Mouse (Mus musculus): ENCODE measurements around the gene Myocos. TPM values are rescaled to one million over a fixed set of nuclear protein-coding genes. Genes with fewer than 3 reads are reported as not detected.

Gene Myocos
- polyA plus RNA-seq, 1 experiment from 2014 or later, result not detected

GRCm38 (mm10) chr1:162601288-162601687, 56.7 kb downstream of the Myocos start:
- Histone ChIP-seq H3K9me3 (ENCODE audit: low read length) (no peaks in the 10 kb centered on the region), H3K36me3 (ENCODE audit: insufficient read depth, low read length) (no peaks in the 10 kb centered on the region), H3K27me3 (replicated peaks; ENCODE audit: insufficient read depth, low read length) (no peaks in the 10 kb centered on the region), H3K9ac (replicated peaks; ENCODE audit: low read depth) (no peak overlapping the region), H3K4me1 (ENCODE audit: insufficient read depth, low read depth, low read length) (no peaks in the 10 kb centered on the region), H3K27ac (ENCODE audit: low read length) (no peak overlapping the region), H3K4me2 (replicated peaks; ENCODE audit: low read depth, low read length) (no peak overlapping the region), H3K4me3 (ENCODE audit: low read depth, low read length) (no peak overlapping the region)
- ATAC-seq (no peak), DNase-seq (ENCODE audit: low spot score) (no peak)
- 56% methylated on average over 4 of the region's 4 CpGs for WGBS
- TF ChIP-seq CTCF (IDR thresholded peaks at IDR 0.05) (no peak), EP300 (IDR thresholded peaks at IDR 0.05) (no peak)

- no peaks in the 10 kb centered on the region for H3K9me3 ChIP-seq (ENCODE audit: low read length)
- no peak overlapping the region for H3K27ac ChIP-seq (ENCODE audit: low read length)
- no peaks in the 10 kb centered on the region for H3K36me3 ChIP-seq (ENCODE audit: insufficient read depth, low read length)
- peak; percentile 78 for DNase-seq (ENCODE audit: low spot score)
- no peak overlapping the region for H3K4me3 ChIP-seq (ENCODE audit: low read depth, low read length)
- no peaks in the 10 kb centered on the region for H3K4me1 ChIP-seq (ENCODE audit: insufficient read depth, low read depth, low read length)
- H3K4me2 ChIP-seq (replicated peaks; ENCODE audit: low read depth, low read length), result no peak overlapping the region
- H3K27me3 ChIP-seq (replicated peaks; ENCODE audit: insufficient read depth, low read length), result no peaks in the 10 kb centered on the region
- 61% methylated on average over 5 of the region's 5 CpGs for WGBS
- H3K9ac ChIP-seq (replicated peaks; ENCODE audit: low read depth), result no peak overlapping the region
- peak; percentile 95 for ATAC-seq
- TF ChIP-seq CTCF (IDR thresholded peaks at IDR 0.05) (no peak), EP300 (IDR thresholded peaks at IDR 0.05) (peak; percentile 80)
These were observed 58.4 kb downstream of the Myocos start for GRCm38 (mm10) chr1:162599617-162600016.

DNA sequence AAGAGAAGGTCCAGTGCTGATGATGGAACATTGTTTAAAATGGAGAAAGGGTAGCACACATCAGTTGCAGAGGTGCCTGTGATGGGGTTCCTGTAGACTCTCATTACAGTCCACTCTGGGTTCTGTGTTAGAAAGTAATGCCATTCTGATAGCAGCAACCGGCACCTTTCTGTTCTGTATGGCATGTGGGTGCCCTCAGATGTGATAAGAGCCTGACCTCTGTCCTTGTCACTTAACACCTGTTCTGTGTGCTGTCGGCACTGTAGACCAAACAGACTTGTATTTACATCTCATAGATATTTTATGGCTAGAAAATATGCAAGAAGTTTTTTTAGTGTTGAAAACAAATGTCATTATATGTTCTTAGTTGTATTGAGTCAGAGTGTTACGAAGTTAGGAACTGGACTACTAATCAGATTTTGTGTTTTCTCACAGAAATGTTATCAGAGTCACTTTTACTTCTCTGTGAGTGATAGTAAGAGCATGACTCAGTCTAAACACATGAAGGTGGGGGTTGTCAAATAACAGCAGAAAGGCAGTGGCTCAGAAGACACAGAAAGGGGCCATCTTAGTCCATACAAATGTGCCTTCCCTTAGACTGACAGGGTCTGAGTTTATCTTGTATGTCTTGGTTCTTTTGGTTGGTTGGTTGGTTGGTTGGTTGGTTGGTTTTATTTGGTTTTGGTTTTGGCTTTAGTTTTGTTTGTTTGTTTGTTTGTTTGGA, 60.5 kb downstream of the Myocos start:
- no peak for TF ChIP-seq CTCF (IDR thresholded peaks at IDR 0.05)

More for the DNA sequence above, 60.5 kb downstream of the Myocos start:
- WGBS, result 50% methylated on average over 3 of the region's 3 CpGs
- Histone ChIP-seq H3K36me3 (ENCODE audit: insufficient read depth, low read length) (0 out of 2 replicates have a peak, but pooled peaks cover under 1% of the 10 kb centered on the region), H3K9ac (replicated peaks; ENCODE audit: low read depth) (no peak overlapping the region), H3K4me3 (ENCODE audit: low read depth, low read length) (no peak overlapping the region), H3K9me3 (ENCODE audit: low read length) (no peaks in the 10 kb centered on the region), H3K4me2 (replicated peaks; ENCODE audit: low read depth, low read length) (no peak overlapping the region), H3K27ac (ENCODE audit: low read length) (no peak overlapping the region), H3K4me1 (ENCODE audit: insufficient read depth, low read depth, low read length) (no peaks in the 10 kb centered on the region), H3K27me3 (replicated peaks; ENCODE audit: insufficient read depth, low read length) (no peaks in the 10 kb centered on the region)
- DNase-seq (ENCODE audit: low spot score) (no peak), ATAC-seq (no peak)

Small RNA genes lying within 50 kb of the gene (microRNA-seq; reads per million reads assigned to microRNA genes)
- gene Gm27616, result not detected

Other genes starting within 250 kb of the Myocos start
- gene Dnm3, start 180.2 kb downstream of the Myocos start, polyA plus RNA-seq (2015; fragmentation: Nextera tagmentation; extraction: Ambion mirVana), result 3.4 and 4.0 TPM in 2 replicates
- gene Mettl13, start 109.7 kb downstream of the Myocos start, polyA plus RNA-seq (2015; fragmentation: Nextera tagmentation; extraction: Ambion mirVana), result 6.7 and 7.2 TPM in 2 replicates
- 45.1 and 50.6 TPM in 2 replicates for gene Vamp4, start 87.7 kb downstream of the Myocos start, polyA plus RNA-seq (2015; fragmentation: Nextera tagmentation; extraction: Ambion mirVana)
- gene Myoc, start 19.1 kb downstream of the Myocos start, polyA plus RNA-seq (2015; fragmentation: Nextera tagmentation; extraction: Ambion mirVana), result 0.11 and 0.12 TPM in 2 replicates
- 108 and 114 TPM in 2 replicates for gene Prrc2c, start 82.3 kb upstream of the Myocos start, polyA plus RNA-seq (2015; fragmentation: Nextera tagmentation; extraction: Ambion mirVana)
- 1.6 and 2.5 TPM in 2 replicates for gene Fmo4, start 155.8 kb upstream of the Myocos start, polyA plus RNA-seq (2015; fragmentation: Nextera tagmentation; extraction: Ambion mirVana)
- gene Fmo1, start 208.4 kb upstream of the Myocos start, polyA plus RNA-seq (2015; fragmentation: Nextera tagmentation; extraction: Ambion mirVana), result 86.4 and 103 TPM in 2 replicates
- 266 and 286 TPM in 2 replicates for gene Fmo2, start 240.5 kb upstream of the Myocos start, polyA plus RNA-seq (2015; fragmentation: Nextera tagmentation; extraction: Ambion mirVana)